9 mouse cellular contexts compared by ENCODE assay signal in the genomic region with DNA sequence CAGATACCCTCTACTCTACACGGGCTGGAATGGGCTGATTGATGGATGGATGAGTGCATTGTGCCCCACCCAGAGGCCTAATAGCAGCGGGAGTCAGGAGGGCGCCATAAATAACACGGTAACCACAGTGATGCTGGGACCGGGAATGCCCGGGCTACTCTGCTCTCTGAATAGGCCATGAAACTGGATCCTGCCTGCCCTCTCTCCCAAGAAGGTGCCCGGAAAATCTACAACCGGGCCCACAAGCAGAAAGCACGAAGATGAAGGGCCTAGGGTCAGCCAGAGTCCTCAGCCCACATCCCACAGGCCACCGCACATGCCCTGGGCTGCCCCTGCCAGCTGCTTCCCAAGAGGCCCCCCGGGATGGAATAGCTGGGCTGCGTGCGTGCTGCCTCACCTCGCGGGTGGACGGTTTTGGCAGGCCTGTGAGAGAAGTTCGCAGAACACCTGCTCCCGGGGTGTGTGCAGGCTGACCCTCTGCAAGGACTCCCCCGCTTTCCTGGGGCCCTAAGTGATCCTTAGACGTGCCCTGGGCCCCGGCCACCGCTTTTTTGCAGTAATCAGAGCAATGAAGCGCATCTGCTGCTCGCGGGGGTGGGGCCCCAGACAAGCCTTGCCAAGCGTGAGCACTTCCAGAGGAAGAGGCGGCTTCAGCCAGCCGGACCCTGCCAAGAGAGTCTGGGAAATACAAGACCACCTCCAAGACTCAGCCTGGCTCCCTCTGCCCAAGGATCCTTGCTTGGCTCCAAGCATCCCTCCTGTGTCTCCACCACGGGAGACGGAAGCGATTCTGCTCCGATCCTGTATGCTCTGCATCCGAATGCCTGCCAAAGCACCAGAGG.
DNase-seq lines count a peak whose midpoint lies in the region; ATAC-seq and TF ChIP-seq lines count a peak whose summit lies in the region.
"Had no signal": no experiment of that assay in that cellular context is flagged by ENCODE, and none has a peak within 500 bp of the region (broad histone marks: within the 10 kb centered on the region; RNA-seq: fewer than 3 reads in every experiment).

No protein-coding gene starts in this region.

- 29% methylated on average over 33 of the region's 33 CpGs for WGBS in heart, embryonic 10.5 days
- 25% methylated on average over 33 of the region's 33 CpGs for WGBS in intestine, postnatal 0 days
- WGBS in stomach, embryonic 15.5 days: 16% methylated on average over 33 of the region's 33 CpGs

- H3K4me1 ChIP-seq in heart, embryonic 10.5 days: peaks cover 16% of the 10 kb centered on the region
- H3K4me1 ChIP-seq in intestine, postnatal 0 days (replicated peaks; ENCODE audit: control insufficient read depth, insufficient read depth, low read length): no peaks in the 10 kb centered on the region
- peaks cover 9% of the 10 kb centered on the region for H3K4me1 ChIP-seq in stomach, embryonic 15.5 days

- H3K4me2 ChIP-seq in intestine, postnatal 0 days (replicated peaks; ENCODE audit: low read depth): peak overlapping the region; percentile 13; the same call in 1 of the 2 replicates
- H3K4me2 ChIP-seq in stomach, embryonic 15.5 days: peak overlapping the region; percentile 32

- H3K27ac ChIP-seq in heart, embryonic 10.5 days: peak overlapping the region; percentile 73
- H3K27ac ChIP-seq in intestine, postnatal 0 days (ENCODE audit: low read depth, low read length): no peak overlapping the region
- H3K27ac ChIP-seq in stomach, embryonic 15.5 days: no peak overlapping the region

- no peaks in the 10 kb centered on the region for H3K9me3 ChIP-seq in heart, embryonic 10.5 days
- H3K9me3 ChIP-seq in intestine, postnatal 0 days (ENCODE audit: control insufficient read depth): 0 out of 2 replicates have a peak, but pooled peaks cover 3% of the 10 kb centered on the region
- H3K9me3 ChIP-seq in stomach, embryonic 15.5 days: no peaks in the 10 kb centered on the region

- DNase-seq in heart, embryonic 10.5 days (ENCODE audit: low spot score): no peak
- no peak for DNase-seq in heart, adult 18-20 months
- peak; percentile 14 for DNase-seq in urinary bladder, postnatal 25 days (ENCODE audit: low spot score)
- DNase-seq in urinary bladder, adult 18-20 months (ENCODE audit: low spot score in 2 of 2): no peak
- no peak for DNase-seq in cerebellum, adult 18-20 months
- no peak for DNase-seq in layer of hippocampus, postnatal 14 days (ENCODE audit: low spot score in 2 of 2)

- H3K27me3 ChIP-seq in heart, embryonic 10.5 days (ENCODE audit: insufficient read depth, poor library complexity, severe bottlenecking): peaks cover 42% of the 10 kb centered on the region
- peaks cover 15% of the 10 kb centered on the region for H3K27me3 ChIP-seq in intestine, postnatal 0 days (replicated peaks; ENCODE audit: control insufficient read depth, insufficient read depth, low read length)
- no peaks in the 10 kb centered on the region; the same call in 1 of the 2 replicates for H3K27me3 ChIP-seq in stomach, embryonic 15.5 days (replicated peaks)

- H3K4me3 ChIP-seq in heart, embryonic 10.5 days: peak overlapping the region; percentile 38
- H3K4me3 ChIP-seq in intestine, postnatal 0 days (ENCODE audit: low read depth, low read length): no peak overlapping the region
- 0 out of 2 replicates have a peak overlapping the region, but pooled peaks have one; percentile 8 for H3K4me3 ChIP-seq in stomach, embryonic 15.5 days (replicated peaks)
- H3K4me3 ChIP-seq: erythroblast, embryonic 14.5 days had no signal

- H3K9ac ChIP-seq in intestine, postnatal 0 days (ENCODE audit: low read depth, low read length): no peak overlapping the region
- no peak overlapping the region for H3K9ac ChIP-seq in stomach, embryonic 15.5 days

- no peak for TF ChIP-seq CTCF in intestine, postnatal 0 days (IDR thresholded peaks at IDR 0.05; ENCODE audit: low read depth)

- no peak for ATAC-seq in intestine, postnatal 0 days
- ATAC-seq in stomach, embryonic 15.5 days (ENCODE audit: insufficient read depth, low FRiP score, low read depth): no peak

- H3K36me3 ChIP-seq in heart, embryonic 10.5 days: no peaks in the 10 kb centered on the region
- H3K36me3 ChIP-seq in intestine, postnatal 0 days (ENCODE audit: control insufficient read depth, insufficient read depth): no peaks in the 10 kb centered on the region
- H3K36me3 ChIP-seq in stomach, embryonic 15.5 days: no peaks in the 10 kb centered on the region
